Mouse (Mus musculus) liver, embryonic 12.5 days (tissue): ENCODE measurements around the gene Hist1h3g. TPM values are rescaled to one million over a fixed set of nuclear protein-coding genes. Genes with fewer than 3 reads are reported as not detected.
"Not testable (repeated sequence)": the region's sequence is repeated elsewhere in the genome, so short reads cannot be mapped to it uniquely, and the experiment has no call there.

Source experiments
- ATAC-seq: fragments of 200-750 bp; cut with Nextera tagmentation; 2 replicates; pipeline ENCODE4 v1.8.0; 2017; ENCODE audit warnings: moderate number of reproducible peaks, mild to moderate bottlenecking, moderate library complexity
- H3K27ac ChIP-seq: fragments of 300-500 bp; sonication (generic); 2 replicates; pipeline ENCODE4 v1.5.1; 2016; ENCODE audit warnings: mild to moderate bottlenecking
- H3K27me3 ChIP-seq: fragments of 300-500 bp; sonication (generic); replicated peaks from 2 replicates; pipeline ENCODE4 v1.6.1; 2016; ENCODE audit warnings: mild to moderate bottlenecking, moderate library complexity
- H3K36me3 ChIP-seq: fragments of 300-500 bp; sonication (generic); 2 replicates; pipeline ENCODE4 v1.6.1; 2016; ENCODE audit warnings: mild to moderate bottlenecking, moderate library complexity
- H3K4me1 ChIP-seq: fragments of 300-500 bp; sonication (generic); 2 replicates; pipeline ENCODE4 v1.6.1; 2016
- H3K4me2 ChIP-seq: fragments of 300-500 bp; sonication (generic); 2 replicates; pipeline ENCODE4 v1.6.1; 2016; ENCODE audit warnings: mild to moderate bottlenecking, moderate library complexity
- H3K4me3 ChIP-seq: fragments of 300-500 bp; sonication (generic); 2 replicates; pipeline ENCODE4 v1.5.1; 2016; ENCODE audit warnings: mild to moderate bottlenecking, moderate library complexity
- H3K9ac ChIP-seq: fragments of 300-500 bp; sonication (generic); 2 replicates; pipeline ENCODE4 v1.6.1; 2016; ENCODE audit warnings: mild to moderate bottlenecking, moderate library complexity
- H3K9me3 ChIP-seq: fragments of 300-500 bp; sonication (generic); replicated peaks from 2 replicates; pipeline ENCODE4 v1.6.1; 2016; ENCODE audit warnings: mild to moderate bottlenecking, moderate library complexity
- WGBS: fragments of 180-500 bp; shearing (Covaris S2); methylation state at CpG from one replicate; pipeline ENCODE4 v1.1.7; 2016; ENCODE audit not compliant: insufficient replicate concordance; 5-methylcytosine and 5-hydroxymethylcytosine counted together
- polyA plus RNA-seq: library from polyadenylated mRNA; unstranded; fragments of >200 nt; fragmentation: Nextera tagmentation; extraction: Ambion mirVana; gene quantifications from 2 replicates; pipeline ENCODE4 v1.2.1, GENCODE M21; 2016

Gene Hist1h3g
- polyA plus RNA-seq, 1 experiment from 2014 or later = 16.3 TPM

DNA sequence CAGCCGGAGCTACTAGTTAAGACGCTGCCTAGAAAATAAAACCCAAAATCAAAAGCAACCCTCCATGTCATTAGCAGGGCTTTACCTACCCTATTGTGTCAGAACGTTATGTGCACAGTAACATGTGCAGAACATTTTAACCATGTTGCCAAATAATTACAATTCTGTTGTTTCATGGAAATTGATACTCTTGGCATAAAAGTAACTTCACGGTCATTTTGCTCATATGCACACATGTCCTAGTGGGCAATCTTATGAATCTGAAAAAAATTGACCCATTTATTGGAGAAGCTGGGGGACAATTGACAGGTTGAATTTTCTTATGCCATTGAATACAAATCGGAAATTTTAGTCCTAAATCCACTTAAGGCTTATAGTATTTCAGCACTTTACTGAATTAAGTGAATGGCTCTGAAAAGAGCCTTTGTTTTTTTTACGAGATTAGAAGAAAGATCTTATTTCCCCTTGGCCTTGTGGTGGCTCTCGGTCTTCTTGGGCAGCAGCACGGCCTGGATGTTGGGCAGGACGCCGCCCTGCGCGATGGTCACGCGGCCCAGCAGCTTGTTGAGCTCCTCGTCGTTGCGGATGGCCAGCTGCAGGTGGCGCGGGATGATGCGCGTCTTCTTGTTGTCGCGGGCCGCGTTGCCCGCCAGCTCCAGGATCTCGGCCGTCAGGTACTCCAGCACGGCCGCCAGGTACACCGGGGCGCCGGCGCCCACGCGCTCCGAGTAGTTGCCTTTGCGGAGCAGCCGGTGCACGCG lies 35.2 kb downstream of the Hist1h3g start:
- peak overlapping the region; percentile 44 for H3K4me3 ChIP-seq
- peak overlapping the region; percentile 79 for H3K4me2 ChIP-seq
- H3K4me1 ChIP-seq = peaks cover 40% of the 10 kb centered on the region
- not testable (repeated sequence) for H3K36me3 ChIP-seq, ATAC-seq, H3K27me3 ChIP-seq, H3K9me3 ChIP-seq
- H3K27ac ChIP-seq = peak overlapping the region; percentile 99
- WGBS = 2% methylated on average over 27 of the region's 41 CpGs
- peak overlapping the region; percentile 75 for H3K9ac ChIP-seq

DNA sequence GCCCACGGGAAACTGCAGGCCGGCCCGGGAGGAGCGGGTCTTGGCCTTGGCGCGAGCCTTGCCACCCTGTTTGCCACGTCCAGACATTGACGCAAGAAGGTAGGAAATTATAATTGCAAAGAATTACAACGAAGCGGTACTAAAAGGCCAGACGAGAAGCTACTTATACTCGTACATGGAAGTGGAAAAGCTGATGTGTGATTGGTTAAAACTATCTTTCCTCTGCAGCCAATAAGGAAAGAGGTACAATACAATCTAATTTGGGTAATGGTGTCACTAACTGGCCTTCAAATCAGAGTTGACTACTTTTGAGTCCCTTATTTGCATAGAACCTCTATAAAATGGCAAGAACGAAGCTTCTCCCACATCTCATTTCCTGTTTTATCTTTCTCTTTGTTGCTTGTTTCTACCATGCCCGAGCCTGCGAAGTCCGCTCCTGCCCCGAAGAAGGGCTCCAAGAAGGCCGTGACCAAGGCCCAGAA lies 35.8 kb downstream of the Hist1h3g start, which contains the start of the genes Hist1h2ae and Hist1h2bg:
TSS of gene Hist1h2ae (minus strand) at position 199 of the 482 bp plus-strand sequence.
TSS of gene Hist1h2bg (plus strand) at position 375 of the 482 bp plus-strand sequence.
- under 1% methylated on average over 18 of the region's 18 CpGs for WGBS
- Histone ChIP-seq H3K27ac (peak within 1 kb of the TSS; percentile 99), H3K36me3 (no peaks in the 10 kb centered on the region), H3K4me2 (peak within 1 kb of the TSS; percentile 79), H3K4me3 (peak within 1 kb of the TSS; percentile 58), H3K9me3 (no peaks in the 10 kb centered on the region), H3K4me1 (peaks cover 35% of the 10 kb centered on the region), H3K9ac (peak within 1 kb of the TSS; percentile 85), H3K27me3 (no peaks in the 10 kb centered on the region)
- peak; percentile 81 for ATAC-seq

DNA sequence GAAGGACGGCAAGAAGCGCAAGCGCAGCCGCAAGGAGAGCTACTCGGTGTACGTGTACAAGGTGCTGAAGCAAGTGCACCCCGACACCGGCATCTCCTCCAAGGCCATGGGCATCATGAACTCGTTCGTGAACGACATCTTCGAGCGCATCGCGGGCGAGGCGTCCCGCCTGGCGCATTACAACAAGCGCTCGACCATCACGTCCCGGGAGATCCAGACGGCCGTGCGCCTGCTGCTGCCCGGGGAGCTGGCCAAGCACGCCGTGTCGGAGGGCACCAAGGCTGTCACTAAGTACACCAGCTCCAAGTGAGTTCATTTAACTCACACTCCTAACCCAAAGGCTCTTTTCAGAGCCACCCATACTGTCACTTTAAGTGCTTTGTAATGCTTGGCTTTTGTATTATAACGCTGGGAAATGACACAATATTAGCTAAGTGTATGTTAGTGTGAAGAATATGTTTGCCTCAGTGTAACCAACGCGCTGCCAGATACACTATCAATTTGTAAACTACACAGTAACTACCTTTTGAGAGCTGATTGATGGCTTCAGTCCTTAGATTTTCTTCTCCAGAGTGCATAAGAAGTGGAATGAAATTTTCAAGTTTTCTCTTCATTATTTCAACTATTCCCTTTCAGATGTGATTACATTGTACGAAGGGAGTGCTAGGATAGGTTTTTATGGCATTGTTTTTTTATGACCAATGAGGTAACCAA lies 36.4 kb downstream of the Hist1h3g start:
- WGBS = under 1% methylated on average over 13 of the region's 34 CpGs
- peaks cover 39% of the 10 kb centered on the region for H3K4me1 ChIP-seq
- H3K9ac ChIP-seq = peak overlapping the region; percentile 85
- not testable (repeated sequence) for H3K36me3 ChIP-seq, H3K9me3 ChIP-seq, H3K27me3 ChIP-seq
- peak overlapping the region; percentile 99 for H3K27ac ChIP-seq
- H3K4me3 ChIP-seq = peak overlapping the region; percentile 58
- peak overlapping the region; percentile 79 for H3K4me2 ChIP-seq
- ATAC-seq = peak; percentile 6; the same call in 1 of the 2 replicates

DNA sequence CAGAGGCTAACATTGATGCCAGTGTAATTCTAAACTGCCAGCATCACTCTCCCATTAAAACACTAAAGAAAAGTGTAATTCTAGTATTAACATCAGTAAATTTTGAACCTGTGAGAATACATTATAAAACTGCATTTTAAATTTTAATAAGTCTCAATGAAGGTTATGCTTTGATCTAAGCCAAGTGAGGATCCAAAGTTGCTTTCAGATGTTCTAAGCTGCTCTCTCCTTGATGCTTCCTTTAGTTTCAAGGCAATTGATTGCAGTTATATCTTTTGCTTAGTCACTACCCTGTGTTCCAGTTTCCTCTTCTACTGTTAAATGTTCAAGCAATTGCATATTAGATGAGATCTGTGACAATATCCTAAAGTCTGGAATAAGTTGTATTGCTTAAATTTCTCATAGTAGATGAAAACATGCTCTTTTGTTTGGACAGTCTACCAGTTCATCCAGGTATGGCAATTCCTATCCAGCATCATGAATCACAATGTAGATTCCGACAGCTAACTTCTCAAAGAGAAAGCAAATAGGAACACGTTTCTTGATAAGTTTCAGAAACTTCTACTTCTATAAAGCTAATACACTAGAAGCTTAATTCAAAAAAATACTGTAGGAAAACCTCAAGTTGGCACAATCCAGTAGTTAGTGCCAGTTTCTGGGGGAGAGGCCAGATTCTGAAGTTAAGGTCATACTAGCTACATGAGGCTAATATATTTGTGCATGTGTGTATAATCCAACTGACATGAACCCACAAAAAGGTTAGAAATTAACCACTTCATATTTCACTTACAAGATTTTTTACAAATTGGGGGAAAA lies 37.2 kb downstream of the Hist1h3g start:
- Histone ChIP-seq H3K36me3 (no peaks in the 10 kb centered on the region), H3K4me1 (peaks cover 42% of the 10 kb centered on the region), H3K9ac (peak overlapping the region; percentile 85), H3K9me3 (no peaks in the 10 kb centered on the region), H3K4me3 (peak overlapping the region; percentile 58), H3K4me2 (peak overlapping the region; percentile 79), H3K27me3 (no peaks in the 10 kb centered on the region), H3K27ac (peak overlapping the region; percentile 99)
- no peak for ATAC-seq
- WGBS = 23% methylated on average over 2 of the region's 2 CpGs

DNA sequence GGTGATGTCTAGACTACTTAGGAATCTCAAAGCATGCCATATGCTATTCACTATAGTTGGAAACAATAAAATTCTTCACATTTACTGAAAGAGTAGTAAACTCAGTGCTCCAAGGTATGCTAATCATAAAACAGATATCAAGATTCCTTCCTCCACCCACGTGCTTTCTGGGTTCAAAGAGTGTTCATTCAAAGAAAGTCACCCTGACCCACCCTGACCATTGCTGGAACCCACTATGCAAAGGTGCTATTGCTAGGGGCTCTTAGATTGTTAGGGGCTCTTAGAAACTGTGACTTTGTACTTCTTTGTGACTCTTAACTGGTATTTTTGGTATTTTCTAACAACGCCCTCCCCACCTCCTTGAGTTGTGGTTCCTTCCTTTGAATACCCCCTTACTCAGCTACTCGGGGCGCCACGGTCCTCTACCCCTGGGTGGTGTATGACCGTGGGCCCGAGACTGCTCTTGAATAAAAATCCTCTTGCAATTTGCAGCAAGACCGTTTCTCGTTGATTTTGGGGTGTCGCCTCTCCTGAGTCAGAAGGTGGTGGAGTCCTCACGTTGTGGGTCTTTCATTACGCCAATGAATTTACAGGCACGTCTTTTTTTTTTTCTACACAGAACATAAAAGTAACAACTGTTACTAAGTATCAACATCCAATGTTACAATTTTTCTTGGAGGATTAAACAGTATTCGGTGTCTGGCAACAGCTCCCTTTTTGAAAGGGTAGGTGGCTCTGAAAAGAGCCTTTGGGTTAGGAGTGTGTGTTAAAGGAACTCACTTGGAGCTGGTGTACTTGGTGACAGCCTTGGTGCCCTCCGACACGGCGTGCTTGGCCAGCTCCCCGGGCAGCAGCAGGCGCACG lies 38.0 kb downstream of the Hist1h3g start:
- 6% methylated on average over 20 of the region's 20 CpGs for WGBS
- H3K4me3 ChIP-seq = peak overlapping the region; percentile 58
- peak overlapping the region; percentile 85 for H3K9ac ChIP-seq
- not testable (repeated sequence) for H3K9me3 ChIP-seq, ATAC-seq, H3K36me3 ChIP-seq, H3K27me3 ChIP-seq
- H3K4me2 ChIP-seq = peak overlapping the region; percentile 79
- peaks cover 42% of the 10 kb centered on the region for H3K4me1 ChIP-seq
- peak overlapping the region; percentile 99 for H3K27ac ChIP-seq

DNA sequence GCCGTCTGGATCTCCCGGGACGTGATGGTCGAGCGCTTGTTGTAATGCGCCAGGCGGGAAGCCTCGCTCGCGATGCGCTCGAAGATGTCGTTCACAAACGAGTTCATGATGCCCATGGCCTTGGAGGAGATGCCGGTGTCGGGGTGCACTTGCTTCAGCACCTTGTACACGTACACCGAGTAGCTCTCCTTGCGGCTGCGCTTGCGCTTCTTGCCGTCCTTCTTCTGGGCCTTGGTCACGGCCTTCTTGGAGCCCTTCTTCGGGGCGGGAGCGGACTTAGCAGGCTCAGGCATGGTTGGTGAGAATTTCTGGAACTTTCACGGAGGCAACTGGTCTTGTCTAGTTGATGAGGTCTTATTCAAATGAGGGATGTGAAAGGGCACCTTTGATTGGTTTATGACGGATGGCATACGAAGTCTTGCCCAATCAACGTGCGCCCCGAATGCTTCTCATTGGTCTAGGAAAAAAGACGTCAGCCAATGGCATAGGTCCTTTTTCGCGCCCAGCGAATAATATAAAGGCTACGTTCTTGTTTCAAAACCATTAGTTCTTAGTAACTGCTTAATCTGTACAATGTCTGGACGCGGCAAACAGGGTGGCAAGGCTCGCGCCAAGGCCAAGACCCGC lies 38.8 kb downstream of the Hist1h3g start, which contains the start of the genes Hist1h2bf and Hist1h2ad:
TSS of gene Hist1h2bf (minus strand) at position 299 of the 627 bp plus-strand sequence.
TSS of gene Hist1h2ad (plus strand) at position 484 of the 627 bp plus-strand sequence.
- under 1% methylated on average over 42 of the region's 42 CpGs for WGBS
- H3K4me3 ChIP-seq = peak within 1 kb of the TSS; percentile 63

DNA sequence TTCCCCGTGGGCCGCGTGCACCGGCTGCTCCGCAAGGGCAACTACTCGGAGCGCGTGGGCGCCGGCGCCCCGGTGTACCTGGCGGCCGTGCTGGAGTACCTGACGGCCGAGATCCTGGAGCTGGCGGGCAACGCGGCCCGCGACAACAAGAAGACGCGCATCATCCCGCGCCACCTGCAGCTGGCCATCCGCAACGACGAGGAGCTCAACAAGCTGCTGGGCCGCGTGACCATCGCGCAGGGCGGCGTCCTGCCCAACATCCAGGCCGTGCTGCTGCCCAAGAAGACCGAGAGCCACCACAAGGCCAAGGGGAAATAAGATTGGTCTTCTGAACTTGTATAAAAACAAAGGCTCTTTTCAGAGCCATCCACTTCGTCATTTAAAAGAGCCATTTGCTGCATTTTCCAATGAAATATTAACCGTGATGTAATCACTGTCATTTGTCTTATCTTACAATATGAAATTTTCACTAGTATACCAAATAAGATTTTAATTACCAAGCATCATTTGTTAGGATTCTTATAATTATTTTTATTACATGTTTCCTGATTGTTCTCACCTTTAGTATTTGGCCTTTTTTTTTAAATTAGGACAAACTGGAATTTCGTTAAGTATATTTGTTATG lies 39.4 kb downstream of the Hist1h3g start:
- H3K36me3 ChIP-seq, ATAC-seq, H3K27me3 ChIP-seq, H3K9me3 ChIP-seq: not testable (repeated sequence)
- Histone ChIP-seq H3K4me2 (peak overlapping the region; percentile 79), H3K4me1 (peaks cover 42% of the 10 kb centered on the region), H3K9ac (peak overlapping the region; percentile 90), H3K4me3 (peak overlapping the region; percentile 63), H3K27ac (peak overlapping the region; percentile 99)
- under 1% methylated on average over 11 of the region's 39 CpGs for WGBS

More for the DNA sequence above, 38.8 kb downstream of the Hist1h3g start, which contains the start of the genes Hist1h2bf and Hist1h2ad:
- H3K9me3 ChIP-seq, H3K27me3 ChIP-seq, H3K36me3 ChIP-seq: not testable (repeated sequence)
- Histone ChIP-seq H3K4me1 (peaks cover 45% of the 10 kb centered on the region), H3K27ac (peak within 1 kb of the TSS; percentile 99), H3K9ac (peak within 1 kb of the TSS; percentile 90), H3K4me2 (peak within 1 kb of the TSS; percentile 79)
- peak; percentile 79 for ATAC-seq

DNA sequence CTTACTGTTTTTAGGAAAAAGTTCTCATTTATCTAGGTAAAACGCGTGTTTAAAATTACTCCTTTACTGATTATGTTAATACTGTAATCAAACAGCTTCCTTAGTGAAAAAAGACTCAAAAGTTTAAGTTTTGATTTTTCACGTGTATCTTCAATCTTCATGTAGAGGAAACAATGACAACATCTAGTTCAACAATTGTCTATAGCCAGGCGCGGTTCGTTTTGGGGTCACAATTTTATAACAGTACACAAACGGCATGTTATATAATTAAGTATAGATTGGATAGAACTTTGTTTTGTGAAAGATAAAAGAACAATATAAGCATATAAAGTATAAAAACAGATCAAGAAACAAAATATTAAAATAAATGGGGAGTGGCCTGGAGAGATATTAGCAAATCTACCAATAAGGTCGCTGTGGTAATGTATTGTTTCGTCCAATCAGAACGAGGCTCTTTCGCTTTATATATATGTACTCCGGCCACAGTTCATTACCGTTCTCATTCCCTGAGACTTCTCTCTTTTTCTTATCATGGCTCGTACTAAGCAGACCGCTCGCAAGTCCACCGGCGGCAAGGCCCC lies 40.1 kb downstream of the Hist1h3g start, which contains the start of gene Hist1h3d:
TSS of gene Hist1h3d (plus strand) at position 493 of the 581 bp plus-strand sequence.
- no peaks in the 10 kb centered on the region for H3K9me3 ChIP-seq
- peaks cover 42% of the 10 kb centered on the region for H3K4me1 ChIP-seq
- H3K36me3 ChIP-seq = no peaks in the 10 kb centered on the region
- peak; percentile 35 for ATAC-seq
- H3K4me2 ChIP-seq = peak within 1 kb of the TSS; percentile 79
- H3K4me3 ChIP-seq = peak within 1 kb of the TSS; percentile 63
- no peaks in the 10 kb centered on the region for H3K27me3 ChIP-seq
- H3K27ac ChIP-seq = peak within 1 kb of the TSS; percentile 96
- under 1% methylated on average over 18 of the region's 18 CpGs for WGBS
- H3K9ac ChIP-seq = peak within 1 kb of the TSS; percentile 90

DNA sequence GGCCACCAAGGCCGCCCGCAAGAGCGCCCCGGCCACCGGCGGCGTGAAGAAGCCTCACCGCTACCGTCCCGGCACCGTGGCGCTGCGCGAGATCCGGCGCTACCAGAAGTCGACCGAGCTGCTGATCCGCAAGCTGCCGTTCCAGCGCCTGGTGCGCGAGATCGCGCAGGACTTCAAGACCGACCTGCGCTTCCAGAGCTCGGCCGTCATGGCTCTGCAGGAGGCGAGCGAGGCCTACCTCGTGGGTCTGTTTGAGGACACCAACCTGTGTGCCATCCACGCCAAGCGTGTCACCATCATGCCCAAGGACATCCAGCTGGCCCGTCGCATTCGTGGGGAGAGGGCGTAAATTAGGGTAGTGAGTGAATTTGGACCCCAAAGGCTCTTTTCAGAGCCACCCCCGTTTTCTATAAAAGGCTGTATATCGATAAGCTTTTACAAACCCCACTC lies 40.7 kb downstream of the Hist1h3g start:
- Histone ChIP-seq H3K4me2 (peak overlapping the region; percentile 79), H3K9ac (peak overlapping the region; percentile 90), H3K27ac (peak overlapping the region; percentile 96), H3K4me3 (peak overlapping the region; percentile 63), H3K4me1 (peaks cover 47% of the 10 kb centered on the region)
- H3K36me3 ChIP-seq, H3K9me3 ChIP-seq, ATAC-seq, H3K27me3 ChIP-seq: not testable (repeated sequence)
- 0% methylated on average over 13 of the region's 40 CpGs for WGBS
